Mouse (Mus musculus) cerebellum, adult 8-10 months (tissue): Measurements from ENCODE around the gene Rpap3.

Experiments used
- DNase-seq: peaks from one replicate; pipeline ENCODE4 v3.0.0; 2022

Rpap3 gene

GRCm38 (mm10) chr15:97728804-97729203 lies 23.2 kb upstream of the Rpap3 start:
- DNase-seq = no peak

DNA sequence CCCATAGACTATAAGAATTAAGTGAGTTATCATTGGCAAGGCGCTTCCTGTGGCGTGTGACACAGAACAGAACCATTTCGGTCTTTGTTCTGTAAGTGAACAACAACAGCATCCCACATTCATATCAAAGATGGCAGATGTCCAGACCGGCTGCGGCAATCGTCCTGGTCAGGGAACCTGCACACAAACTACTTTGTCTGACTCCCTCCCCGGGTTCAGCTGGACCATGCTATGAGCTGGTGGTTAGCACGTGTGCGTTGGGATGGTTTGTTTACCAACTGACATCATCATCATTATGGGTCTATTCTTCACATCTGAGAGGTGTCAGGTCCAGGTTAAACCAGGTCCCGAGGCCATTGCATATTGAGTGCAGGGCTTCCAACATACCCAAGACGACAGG lies 22.8 kb upstream of the Rpap3 start:
- DNase-seq = no peak

- no peak for DNase-seq
These were observed 21.9 kb upstream of the Rpap3 start for GRCm38 (mm10) chr15:97727520-97727919.

DNA sequence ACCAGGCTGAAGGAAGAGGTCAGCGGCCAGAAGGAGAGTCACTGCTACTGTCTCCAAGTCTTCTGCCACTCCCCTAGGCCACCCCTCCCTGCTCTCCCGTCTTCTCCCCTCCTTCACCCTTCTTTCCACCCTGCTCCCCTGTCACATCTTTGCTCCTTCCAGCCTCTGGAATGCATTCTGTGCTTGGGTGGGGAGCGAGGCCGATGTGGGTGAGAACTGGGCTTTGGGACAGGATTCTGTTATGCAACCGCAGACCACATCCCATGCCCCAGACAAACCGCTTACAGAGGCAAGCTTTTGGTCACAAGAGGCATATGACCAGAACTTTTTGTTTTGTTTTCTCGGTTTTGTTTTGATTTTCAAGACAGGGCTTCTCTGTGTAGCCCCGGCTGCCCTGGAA lies 21.4 kb upstream of the Rpap3 start:
- DNase-seq = no peak

- DNase-seq = no peak
These were observed 20.7 kb upstream of the Rpap3 start for GRCm38 (mm10) chr15:97726310-97726709.

DNA sequence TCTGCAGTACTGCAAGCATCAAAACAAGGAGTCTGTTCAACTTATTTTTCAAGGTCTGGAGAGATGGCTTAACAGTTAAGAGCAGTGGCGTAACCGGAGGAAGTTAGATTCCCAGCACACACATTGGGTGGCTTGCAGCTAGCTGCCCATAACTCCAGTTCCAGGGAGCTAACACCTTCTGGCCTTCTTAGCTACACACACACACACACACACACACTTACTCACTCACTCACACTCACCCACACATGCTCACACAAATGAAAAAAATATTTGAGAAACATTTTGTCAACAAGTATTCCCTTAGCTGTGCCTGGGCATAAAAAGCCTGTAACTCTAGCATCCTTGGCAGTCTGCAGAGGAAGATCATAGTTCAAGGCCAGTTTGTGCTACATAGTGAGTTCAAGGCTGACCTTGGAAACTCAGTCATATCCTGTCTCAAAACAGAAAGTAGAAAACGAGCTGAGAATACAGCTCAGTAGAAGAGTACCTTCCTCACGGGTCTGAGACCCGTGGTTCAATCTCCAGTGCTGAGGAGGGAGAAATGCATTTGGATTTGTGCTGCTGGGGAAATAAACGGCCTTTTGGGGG lies 19.7 kb upstream of the Rpap3 start:
- no peak for DNase-seq

DNA sequence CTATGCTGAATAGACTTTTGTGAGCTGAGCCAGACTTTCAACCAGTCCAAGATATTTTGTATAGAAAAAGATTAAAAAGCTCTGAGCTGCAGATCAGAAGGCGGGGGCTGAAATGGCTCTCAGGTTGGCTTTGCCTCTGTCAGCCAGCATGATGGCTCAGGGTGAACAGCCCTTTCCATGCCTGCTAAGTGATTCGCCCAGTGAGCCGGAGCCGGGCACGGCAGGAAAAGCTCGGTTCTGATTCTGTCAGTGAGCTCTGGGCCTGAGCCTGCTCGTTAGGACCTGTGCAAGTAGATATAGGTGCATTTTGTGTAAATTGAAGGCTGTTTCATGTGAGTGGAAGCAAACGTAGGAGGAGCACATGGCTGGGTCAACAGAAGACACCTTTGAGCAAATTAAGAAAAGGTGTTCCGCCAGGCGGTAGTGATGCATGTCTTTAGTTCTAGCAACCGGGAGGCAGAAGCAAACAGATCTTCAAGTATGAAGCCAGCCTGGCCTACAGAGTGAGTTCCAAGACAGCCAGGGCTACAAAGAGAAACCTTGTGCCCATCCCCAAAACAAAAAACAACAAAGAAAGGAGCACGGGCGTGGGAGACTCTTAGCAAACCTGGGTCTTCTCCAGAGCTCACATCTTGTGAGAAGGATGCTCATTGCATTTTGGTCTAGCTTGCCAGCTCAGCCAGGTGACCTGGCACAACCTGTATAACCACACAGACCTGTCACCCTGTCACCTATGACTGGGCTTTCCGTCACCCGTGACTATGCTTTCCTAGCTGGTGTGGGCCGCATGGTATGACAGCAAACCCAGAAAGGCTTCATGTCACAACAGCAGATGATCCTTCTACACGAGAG lies 18.9 kb upstream of the Rpap3 start:
- no peak for DNase-seq

- DNase-seq = peak; percentile 33
These were observed 18.1 kb upstream of the Rpap3 start for GRCm38 (mm10) chr15:97723536-97724345.

GRCm38 (mm10) chr15:97721008-97721701 lies 15.5 kb upstream of the Rpap3 start:
- DNase-seq = no peak

- DNase-seq = no peak
These were observed 14.5 kb upstream of the Rpap3 start for GRCm38 (mm10) chr15:97720026-97720675.

DNA sequence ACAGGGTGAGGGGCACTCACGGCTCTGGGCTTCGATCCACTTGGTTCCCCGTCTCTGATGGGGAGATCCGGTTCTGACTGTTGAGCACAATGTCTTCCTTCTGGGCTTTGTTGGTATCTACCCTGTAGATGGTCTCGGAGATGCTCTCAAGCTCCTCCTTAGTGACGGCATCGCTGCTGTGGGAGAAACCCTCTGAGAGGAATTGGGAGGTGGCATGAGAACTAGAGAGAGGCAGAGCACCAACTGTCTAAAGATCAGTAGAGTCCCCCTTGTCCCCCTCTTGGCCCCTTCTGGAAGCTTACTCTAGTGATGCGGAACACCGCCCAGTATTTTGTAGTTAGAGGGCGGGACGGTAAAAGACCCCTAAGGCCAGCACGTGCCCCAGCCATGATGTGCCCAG lies 13.9 kb upstream of the Rpap3 start:
- no peak for DNase-seq

- DNase-seq = no peak
These were observed 13.0 kb upstream of the Rpap3 start for GRCm38 (mm10) chr15:97718535-97719155.

DNA sequence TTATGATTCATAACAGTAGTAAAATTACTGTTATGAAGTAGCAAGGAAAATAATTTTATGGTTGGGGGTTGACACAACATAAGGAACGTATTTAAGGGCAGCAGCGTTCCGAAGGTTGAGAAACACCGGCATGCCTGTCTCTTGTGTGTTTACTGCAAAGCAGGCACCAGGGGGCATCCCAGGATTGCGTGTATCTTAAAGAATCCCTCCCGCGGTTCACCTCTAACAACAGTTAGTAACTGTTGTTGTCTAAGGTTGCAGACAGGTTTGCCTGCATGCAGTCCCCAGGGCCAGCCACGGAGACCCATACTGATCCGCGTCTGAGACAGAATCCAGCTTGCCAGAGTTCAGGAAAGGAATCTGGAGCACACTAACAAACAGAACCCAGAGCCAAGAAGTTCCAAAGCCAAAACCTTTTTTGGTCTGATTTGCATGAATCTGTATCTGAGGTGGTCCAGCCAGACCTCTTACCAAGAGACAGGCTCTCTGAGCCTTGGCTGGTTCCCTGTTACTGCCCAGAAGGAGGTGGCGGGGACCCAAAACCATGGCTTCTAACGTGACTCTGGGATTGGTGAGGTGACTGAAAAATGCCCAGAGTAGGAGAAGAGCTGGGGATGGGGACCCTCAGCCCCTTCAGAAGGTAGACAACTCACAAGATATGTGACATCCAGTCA lies 12.4 kb upstream of the Rpap3 start:
- DNase-seq = peak; percentile 25

GRCm38 (mm10) chr15:97716782-97717181 lies 11.2 kb upstream of the Rpap3 start:
- no peak for DNase-seq

GRCm38 (mm10) chr15:97715734-97716133 lies 10.1 kb upstream of the Rpap3 start:
- no peak for DNase-seq

DNA sequence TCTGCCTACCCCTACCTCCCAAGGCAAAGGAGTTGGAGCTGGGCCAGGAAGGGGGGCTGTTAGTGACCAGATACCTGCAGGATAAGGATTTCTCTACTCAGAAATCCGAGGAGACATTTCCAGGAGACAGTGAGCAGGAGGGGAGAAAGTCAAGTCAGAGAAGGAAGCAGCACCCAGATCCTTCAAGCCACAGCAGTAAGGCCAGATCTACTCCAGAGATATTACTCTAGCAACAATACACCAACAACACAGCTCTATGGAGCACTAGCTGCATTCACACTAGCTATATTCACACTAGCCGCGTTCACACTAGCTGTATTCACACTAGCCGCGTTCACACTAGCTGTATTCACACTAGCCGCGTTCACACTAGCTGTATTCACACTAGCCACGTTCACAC lies 9.5 kb upstream of the Rpap3 start:
- DNase-seq = no peak

DNA sequence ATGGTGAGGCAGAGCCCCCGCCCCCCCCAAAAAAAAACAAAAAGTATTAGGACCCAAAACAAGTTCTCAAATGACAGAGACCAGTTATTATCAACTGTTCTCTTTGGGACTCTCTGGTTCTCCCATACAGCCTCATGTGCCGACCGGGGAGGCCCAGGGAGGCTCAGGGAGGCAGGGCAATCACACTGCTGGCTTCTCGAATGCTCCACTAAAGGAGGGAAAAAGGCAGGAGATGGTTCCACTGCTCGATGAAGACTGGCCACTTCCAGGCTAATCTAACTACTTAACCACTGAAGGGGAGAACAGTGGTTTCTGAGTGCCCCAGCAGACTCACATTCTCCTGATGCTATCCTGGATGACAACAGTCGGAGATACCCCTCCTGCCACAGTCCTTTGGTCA lies 6.9 kb upstream of the Rpap3 start:
- no peak for DNase-seq

DNA sequence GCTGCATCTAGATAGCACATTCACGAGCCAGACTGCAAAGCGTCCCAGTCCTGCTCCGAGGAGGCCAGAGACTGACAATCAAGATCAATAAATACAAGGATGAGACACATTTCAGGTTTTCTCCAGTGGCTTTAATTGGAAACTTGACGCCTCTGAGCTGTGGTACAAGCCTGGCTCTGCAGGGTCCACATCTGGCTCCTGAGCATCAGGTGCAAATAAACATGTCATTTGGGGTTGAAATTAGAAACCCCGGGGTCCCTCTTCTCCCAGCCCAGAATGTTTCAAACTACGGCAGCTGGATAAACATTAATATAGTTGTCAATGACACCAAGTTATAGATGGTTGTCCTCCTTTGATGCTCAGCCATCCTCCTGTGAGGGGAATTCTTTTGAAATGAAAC lies 5.3 kb upstream of the Rpap3 start:
- no peak for DNase-seq

DNA sequence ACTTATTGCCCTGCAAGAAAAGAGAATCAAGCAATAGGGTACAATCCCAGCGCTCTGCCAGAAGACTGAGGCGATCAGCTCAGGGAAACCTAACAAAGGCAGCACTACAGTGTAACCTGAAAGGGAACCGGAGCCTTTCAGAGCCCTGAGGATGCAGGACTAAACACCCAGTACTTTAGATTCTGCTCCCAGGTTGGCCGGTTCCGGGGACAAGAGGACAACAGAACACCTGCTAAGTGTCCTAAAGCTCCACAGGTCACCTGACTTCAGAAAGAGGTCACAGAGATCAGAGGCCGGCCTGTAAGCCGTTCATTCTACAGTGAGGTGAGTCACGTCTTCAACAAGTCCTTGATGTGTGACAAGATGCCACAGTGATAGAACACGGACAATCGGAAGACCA lies 9.0 kb downstream of the Rpap3 start:
- DNase-seq = no peak

DNA sequence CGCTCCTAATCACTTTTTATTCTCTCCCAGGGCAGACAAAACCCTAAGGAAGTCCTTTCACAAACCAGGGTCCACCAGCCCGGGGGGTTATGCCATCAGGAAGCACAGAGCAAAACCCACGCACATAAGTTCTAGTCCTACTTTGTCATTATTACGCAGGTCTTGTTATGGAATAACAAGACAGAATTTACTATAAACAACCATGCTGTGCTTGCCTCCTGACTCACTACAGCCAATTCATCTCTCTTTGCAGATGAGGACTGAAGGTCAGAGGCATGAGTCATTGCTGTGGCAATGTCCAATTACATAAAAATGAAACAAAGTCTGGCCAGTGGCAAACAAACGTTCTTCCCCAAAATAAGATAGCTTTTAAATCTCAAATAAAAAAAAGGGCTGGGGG lies 12.2 kb downstream of the Rpap3 start:
- no peak for DNase-seq

GRCm38 (mm10) chr15:97684118-97684517 lies 21.5 kb downstream of the Rpap3 start:
- DNase-seq = no peak

DNA sequence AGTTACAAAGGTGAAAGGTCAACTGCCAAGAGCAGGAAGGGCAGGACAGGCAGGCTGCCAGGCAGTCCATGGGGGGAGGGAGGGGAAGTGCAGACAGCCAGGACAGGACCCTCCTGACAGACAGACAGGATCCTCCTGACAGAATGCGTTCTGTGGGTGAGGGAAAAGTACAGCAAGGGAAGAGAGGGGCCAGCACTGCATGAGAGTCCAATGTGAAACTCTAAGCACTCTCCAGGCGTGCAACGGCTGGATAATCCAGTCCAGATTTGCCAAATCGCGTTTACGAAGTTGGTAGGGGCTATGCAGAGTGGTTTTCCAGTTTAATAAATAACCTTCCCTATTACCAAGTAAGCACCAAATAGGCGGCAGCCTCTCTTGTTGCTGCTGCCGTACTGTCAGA lies 23.6 kb downstream of the Rpap3 start:
- no peak for DNase-seq
